Mouse (Mus musculus): Measurements from ENCODE around the gene Bpifb4.

DNA sequence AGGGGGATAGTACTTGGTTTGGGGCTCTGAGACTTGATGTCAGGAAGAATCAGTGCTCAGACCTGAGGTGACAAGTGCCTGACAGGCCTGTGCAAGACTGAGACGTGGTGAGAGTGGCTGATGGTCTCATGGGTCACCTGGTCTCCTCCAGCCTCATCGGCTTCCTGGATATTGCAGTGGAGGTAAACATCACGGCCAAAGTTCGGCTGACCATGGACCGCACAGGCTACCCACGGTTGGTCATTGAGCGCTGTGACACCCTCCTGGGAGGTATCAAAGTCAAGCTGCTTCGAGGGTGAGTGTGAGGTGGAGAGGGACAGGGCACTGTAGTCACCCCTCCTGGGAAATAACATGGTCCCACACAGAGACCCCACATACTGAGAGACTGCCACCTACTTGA is 6.6 kb downstream of the Bpifb4 start:
- no peak for TF ChIP-seq CTCF (IDR thresholded peaks at IDR 0.05; ENCODE audit: extremely low read depth, insufficient read depth, low read length)
- no peak for TF ChIP-seq POLR2A (IDR thresholded peaks at IDR 0.05; ENCODE audit: extremely low read depth, insufficient read depth, low read length)

Measured in cortical plate, adult 2 months (tissue).